Mouse (Mus musculus): Measurements from ENCODE around the gene Galnt17.

Gene Galnt17

DNA sequence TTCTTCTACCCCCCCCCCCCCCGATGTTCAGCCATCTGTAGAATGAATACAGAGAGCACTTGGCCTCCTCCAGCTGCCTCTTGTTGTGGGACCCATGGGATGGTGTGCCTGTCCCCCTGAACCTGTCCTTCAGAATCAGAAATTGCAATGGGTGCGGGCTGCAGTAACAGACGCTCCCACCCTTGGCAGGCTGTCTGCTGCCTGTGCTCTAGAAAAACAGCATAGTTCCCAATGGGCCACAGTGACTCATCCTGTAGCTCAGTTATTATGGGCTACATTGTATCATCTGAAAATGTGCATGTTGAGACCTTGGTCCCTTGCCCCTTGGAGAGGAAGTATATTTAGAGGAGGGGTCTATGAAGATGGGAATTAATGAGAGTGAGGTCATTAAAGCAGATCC, 283.8 kb downstream of the Galnt17 start:
- DNase-seq (ENCODE audit: low read depth in 2 of 2, low spot score in 2 of 2), result no peak

DNA sequence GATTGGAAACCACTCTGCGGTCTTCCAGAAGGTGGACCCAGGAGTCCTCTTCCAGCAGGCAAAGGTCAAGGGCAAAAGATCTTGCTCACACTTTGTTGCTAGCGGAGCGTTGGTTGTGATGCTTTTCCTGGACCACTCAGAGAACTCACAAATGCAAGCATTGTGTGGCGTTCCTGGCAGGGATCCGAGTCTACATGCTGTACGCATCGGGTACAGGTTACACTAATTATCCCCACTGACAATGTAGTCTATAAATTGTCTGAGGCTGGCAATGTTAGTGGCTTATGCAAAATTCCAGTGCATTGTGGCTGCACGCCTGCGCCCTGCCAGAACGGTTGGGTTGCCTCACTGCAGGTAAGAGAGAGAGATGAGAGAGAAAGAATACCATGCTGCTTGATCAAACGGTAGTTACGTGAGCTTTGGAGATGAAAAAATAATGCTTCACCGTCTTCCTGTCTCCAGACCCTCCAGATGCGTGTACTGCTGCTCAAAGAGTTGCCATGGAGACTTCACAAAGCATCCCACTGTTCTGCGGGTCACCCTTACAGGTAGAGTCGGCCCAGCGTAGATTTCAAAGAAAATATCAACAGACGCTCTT, 285.8 kb downstream of the Galnt17 start:
- no peak for DNase-seq (ENCODE audit: low read depth in 2 of 2, low spot score in 2 of 2)

DNA sequence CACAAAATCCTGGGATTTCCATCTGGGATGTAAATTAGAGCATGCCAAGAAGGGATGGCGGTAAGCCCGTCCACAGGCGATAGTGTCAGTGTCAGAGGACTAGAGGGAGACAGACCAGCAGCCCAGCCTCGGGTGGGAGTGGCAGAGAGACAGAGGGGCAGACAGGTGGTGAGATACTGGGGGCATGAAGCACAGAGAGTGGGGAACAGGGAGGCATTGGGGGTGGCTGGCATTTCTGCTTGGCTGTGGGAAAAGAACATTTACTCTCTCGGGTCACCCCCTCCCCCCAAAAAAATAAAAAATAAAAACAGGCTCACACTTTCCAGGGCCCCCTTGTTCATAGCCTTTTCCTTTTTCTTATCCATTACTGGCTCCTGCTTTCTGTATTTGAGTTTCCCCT, 287.4 kb downstream of the Galnt17 start:
- DNase-seq (ENCODE audit: low read depth in 2 of 2, low spot score in 2 of 2), result no peak

DNA sequence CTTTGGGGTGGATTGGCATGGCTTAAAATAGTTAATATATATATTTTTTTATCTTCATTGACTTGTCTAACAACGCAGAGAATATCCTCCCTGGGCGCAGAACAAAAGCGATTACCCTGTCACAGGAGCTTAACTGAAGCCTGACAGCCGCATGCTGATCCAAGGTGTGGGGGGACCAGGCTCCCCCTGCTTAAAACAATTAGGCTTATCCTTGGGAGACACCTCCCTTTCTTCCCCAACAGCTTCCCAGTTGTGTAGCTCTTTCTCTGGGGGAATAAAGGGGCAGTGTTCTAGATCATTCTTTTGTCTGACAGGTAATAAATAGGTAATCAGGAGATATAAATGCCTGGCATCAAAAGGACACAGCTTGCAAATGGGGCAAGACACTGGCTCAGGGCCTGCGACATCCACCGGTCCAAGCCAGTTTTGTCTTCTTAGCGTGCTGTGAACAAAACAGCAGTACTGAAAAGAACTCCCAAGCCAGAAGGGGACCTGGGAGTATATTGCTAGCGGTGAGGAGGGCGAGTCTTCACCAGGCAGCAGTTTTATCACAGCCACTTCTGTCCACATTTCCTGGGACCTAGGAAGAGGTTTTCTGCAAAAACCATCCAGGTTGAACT, 288.8 kb downstream of the Galnt17 start:
- DNase-seq (ENCODE audit: low read depth in 2 of 2, low spot score in 2 of 2), result no peak

DNA sequence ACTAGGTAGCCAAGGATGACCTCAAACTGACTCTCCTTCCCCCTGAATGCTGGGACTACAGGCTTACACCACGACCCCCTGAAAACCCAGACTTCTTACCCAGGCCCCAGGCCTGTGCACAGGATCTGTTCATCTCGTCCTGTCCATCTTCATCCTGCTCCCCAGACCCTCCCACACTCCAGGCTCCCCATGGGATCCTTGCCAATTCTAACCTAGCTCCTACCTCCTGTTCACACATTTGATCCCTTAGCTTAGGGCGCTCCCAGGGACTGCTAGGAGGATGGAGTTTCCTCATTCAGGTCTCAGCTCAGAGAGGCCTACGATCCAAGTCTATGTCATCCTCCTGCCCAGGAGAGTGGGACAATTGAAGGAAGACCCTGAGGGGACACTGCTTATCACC, 292.2 kb downstream of the Galnt17 start:
- DNase-seq (ENCODE audit: low read depth in 2 of 2, low spot score in 2 of 2), result no peak

DNA sequence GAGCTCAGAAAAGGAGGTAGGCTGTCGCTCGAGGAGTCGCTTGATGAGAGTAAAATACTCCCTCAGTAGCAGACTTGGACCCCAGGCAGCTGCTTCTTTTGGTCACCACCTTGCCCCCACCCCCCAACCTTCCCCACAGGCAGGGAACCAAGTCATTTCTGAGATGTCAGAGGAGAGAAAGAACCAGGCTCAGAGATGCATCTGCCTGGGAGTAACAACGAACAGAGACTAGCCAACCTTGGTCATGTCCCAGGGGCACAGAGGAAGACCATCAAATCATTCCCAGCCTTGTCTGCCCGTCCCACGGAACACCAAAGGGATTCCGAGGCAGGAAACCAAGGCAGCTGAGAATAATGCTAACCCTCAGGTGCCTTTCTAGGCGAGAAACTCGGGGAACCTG, 293.0 kb downstream of the Galnt17 start:
- no peak for DNase-seq (ENCODE audit: low read depth in 2 of 2, low spot score in 2 of 2)

DNA sequence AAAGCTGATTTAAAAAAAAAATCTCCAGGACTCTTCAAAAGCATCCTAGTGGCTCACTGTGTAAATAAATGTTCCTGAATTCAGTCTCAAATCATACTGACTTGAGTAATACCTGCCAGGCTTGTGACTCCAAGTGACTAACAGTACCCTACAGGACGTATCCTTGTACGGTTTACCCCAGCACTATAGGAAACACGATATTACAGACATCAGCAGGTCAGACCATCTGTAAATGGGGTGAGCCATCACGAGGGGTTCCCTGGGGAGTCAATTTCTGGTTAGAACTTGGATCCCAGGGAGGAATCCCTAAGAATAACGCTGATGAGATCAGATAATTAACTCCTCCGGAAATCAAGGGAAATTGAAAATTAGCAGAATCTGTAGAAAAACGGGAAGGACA, 294.5 kb downstream of the Galnt17 start:
- DNase-seq (ENCODE audit: low read depth in 2 of 2, low spot score in 2 of 2), result no peak

DNA sequence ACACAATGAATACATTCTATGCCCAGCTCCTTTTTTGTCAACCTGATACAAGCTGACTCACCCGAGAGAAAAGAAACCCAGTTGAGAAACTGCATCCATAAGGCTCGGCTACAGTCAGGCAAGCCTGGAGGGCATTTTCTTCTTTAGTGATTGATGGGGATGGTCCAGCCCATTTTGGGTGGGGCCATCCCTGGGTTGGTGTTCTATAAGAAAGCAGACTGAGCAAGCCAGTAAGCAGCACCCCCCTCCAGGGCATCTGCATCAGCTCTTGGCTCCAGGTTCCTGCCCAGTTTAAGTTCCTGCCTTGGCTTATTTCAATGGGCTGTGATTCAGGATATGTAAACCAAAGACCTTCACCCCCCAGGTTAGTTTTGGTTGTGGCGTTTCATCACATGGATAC, 295.2 kb downstream of the Galnt17 start:
- DNase-seq (ENCODE audit: low read depth in 2 of 2, low spot score in 2 of 2), result no peak

DNA sequence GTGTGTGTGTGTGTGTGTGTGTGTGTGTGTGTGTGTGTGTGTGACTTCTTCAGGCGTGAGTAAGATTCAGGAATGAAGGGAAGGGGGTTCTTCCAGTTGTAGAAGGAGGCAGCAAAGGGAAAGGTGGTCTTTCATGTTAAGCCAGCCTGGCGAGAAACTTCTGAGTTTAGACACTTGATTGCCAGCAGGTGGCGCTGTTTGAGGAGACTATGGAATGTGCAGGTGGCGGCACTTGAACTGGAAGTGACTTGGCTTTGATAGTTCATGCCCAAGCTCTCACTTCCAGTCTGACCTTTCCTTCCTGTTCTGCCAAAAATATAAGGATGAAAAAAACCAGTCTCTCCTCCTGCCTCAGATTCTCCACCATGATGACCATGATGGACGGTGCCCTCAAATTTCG, 298.8 kb downstream of the Galnt17 start:
- DNase-seq (ENCODE audit: low read depth in 2 of 2, low spot score in 2 of 2), result no peak

DNA sequence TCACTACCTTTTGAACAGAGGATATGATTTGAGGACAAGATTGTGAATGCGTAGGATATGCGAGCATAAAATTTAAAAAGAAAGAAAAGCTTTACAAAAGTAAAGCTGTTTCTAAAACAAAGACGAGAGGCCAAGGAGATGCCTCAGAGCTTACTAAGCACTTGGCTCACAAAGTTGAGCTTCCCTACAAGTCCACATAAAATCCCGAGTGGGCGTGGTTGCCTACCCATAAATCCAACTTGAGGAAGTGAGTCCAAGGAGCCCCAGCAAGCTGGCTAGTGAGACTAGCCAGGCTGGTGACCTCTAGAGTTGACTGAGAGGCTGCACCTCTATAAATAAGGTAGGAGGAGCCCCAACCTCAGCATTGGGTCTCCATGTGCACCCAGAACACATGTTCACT, 299.8 kb downstream of the Galnt17 start:
- DNase-seq (ENCODE audit: low read depth in 2 of 2, low spot score in 2 of 2), result no peak

DNA sequence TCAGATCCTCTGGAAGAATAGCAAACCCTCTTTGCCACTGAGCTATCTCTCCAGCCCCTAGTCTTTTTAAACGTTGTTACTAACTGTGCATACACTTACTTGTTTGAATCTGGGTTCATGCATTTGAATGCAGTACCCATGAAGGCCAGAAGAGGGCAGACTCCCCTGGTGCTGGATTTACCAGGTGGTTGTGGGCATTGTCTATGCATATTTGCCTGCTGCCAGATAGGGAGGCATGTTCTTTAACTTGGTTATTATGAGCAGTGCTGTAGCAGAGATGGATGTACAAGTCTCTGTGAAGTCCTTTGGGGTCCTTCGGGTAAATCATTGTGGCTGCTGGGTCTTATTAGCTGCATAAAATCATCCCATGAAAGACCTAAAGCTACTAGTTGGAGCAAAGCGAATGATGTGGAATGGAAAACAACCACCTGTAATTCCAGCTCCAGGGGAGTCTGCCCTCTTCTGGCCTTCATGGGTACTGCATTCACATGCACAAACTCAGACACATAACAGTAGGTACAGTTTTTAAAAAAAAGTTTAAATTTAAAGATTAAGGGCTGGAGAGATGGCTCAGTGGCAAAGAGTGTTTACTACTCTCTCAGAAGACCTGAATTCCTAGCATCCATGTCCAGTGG, 300.3 kb downstream of the Galnt17 start:
- no peak for DNase-seq (ENCODE audit: low read depth in 2 of 2, low spot score in 2 of 2)

DNA sequence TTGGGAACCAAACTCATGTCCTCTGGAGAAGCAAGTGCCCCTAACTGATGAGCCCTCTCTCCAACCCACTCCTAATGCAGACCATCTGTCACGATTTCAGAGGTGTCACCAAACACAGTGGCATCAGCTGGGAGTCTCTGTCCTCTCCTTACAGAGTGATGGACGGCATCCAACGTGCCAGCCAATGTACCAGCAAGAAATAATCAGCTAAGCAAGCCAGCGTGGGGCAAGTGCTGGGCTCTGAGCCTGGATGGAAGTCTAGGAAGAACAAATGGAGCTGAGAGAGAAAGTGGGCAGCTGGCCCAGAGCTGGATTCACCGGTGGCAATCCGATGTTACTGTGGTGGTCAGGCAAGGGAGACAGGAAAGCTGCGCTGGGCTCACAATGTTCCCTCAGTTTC, 301.1 kb downstream of the Galnt17 start:
- no peak for DNase-seq (ENCODE audit: low read depth in 2 of 2, low spot score in 2 of 2)

DNA sequence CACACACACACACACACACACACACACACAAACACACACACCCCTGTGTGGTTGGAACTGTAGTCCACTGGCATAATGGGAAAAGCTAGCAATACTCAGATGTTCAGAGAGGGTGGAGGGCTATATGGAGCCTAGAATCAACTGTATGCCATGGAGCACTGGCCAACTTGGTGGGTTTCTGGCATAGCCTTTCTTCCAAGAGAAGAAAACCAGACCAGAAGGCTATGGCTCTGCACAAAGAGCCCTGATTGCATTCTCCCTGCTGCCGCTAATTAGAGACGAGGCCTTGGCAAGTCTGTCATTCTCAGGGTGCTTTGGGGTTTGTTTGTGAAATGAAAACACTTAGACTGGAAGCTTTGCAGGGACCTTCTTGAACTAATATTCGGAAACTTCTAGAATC, 301.8 kb downstream of the Galnt17 start:
- DNase-seq (ENCODE audit: low read depth in 2 of 2, low spot score in 2 of 2), result no peak

DNA sequence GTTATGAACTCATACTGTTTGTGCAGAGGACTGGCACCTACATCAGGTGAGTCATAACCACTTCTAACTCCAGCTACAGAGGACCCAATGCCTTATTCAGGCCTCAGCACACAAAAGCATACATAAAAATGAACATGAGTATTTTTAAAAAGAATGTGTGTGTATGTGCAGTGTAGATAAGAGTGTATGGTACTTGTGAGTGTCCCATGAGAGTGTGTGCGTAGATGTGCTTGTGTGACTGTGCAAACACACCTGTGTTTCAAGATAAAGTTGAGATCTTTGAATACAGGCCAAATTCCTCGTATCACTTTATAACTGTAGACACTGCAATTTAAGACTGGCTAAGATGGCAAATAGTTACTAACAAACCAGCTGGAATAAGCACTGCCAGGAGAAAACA, 307.7 kb downstream of the Galnt17 start:
- no peak for DNase-seq (ENCODE audit: low read depth in 2 of 2, low spot score in 2 of 2)

DNA sequence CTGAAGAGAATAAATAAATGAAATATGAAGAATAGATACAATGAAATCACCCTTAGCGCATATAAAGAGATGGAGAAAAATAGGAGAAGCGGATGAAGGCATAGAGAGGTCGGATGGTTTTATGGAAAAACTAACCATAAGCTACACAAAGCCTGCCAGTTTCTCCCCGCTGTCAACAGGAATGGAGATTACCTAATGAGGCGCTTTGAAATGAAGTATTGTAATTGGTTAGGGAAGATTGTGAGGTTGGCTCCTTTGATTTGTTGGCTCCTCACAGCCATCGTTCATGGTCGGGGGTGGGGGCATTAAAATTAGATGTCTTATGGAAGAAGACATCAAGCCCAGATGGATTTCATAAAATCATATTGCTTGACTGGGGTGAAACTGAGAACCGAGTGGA, 329.0 kb downstream of the Galnt17 start:
- no peak for DNase-seq (ENCODE audit: low read depth in 2 of 2, low spot score in 2 of 2)

DNA sequence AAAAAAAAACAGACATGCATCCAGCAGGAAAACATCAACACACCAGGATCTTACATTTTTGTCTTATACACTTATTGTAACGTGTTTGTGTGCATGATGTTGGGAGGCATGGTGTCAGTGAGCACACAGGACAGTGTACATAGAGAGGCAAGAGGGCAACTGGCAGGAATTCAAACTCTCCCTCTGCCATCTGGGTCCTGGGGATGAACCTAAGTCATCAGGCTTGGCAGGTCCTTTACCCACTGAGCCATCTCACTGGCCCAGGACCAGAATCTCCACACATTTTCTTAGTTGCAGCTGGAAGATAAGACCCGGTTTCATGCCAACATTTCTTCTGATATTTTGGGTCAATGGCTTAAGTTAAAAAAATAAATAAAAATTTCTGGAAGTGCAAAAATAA, 329.4 kb downstream of the Galnt17 start:
- no peak for DNase-seq (ENCODE audit: low read depth in 2 of 2, low spot score in 2 of 2)

DNA sequence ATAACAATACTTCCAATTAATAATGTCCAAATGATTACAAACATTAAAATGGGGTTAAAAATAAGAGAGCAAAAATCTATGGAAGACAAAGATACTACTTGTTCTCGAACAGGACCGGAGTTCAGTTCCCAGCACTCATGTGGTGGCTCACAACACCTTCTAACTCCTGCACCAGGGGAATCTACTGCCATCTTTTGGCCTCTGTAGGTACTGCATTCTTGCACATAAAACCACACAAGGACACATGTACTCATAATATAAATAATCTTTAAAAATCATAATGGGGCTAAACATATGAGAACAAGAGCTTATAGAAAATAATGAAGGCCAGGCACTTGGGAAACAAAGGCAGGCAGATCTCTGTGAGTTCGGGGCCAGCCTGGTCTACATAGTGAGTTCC, 330.3 kb downstream of the Galnt17 start:
- no peak for DNase-seq (ENCODE audit: low read depth in 2 of 2, low spot score in 2 of 2)

DNA sequence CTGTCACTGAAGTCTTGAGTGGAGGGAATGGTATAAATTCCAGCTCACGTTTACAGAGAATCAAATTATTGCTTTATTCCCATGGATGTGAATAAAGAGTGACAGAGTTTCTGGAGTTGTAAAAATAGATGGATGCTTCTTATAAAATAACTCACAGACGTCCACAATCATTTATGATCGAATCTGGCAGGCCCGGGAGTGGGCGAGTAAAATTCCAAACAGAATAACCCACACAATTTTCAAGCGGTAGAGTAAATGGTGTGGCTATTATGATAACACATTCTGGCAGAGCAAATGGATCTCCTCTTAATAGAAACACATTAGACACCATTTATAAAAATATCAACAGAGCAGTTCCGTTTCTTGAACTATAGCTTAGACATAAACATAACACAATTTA, 355.9 kb downstream of the Galnt17 start:
- DNase-seq (ENCODE audit: low read depth in 2 of 2, low spot score in 2 of 2), result no peak

DNA sequence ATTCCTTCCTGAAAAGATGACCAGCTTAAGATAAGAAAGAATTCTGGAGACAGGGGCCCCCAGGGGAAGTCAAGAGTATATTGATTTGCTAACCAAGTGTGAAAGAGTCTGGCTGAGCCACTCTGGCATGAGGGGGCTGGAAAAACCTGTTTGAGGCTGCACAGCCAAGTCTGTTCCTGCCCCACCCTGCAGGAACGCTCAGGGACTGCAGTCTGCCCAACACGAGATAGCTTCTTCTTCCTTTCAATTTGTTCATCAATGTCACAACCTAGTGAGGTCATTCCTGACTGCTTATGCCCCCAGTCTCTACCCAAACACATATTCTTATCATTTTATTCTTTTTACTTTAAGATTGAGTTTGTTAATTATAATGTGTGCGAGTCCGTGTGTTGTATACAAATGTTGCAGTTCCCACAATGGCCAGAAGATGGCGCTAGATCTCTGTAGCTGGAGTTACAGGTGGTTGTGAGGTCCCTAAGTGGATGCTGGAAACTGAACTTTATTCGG, 357.4 kb downstream of the Galnt17 start:
- DNase-seq (ENCODE audit: low read depth in 2 of 2, low spot score in 2 of 2), result no peak

DNA sequence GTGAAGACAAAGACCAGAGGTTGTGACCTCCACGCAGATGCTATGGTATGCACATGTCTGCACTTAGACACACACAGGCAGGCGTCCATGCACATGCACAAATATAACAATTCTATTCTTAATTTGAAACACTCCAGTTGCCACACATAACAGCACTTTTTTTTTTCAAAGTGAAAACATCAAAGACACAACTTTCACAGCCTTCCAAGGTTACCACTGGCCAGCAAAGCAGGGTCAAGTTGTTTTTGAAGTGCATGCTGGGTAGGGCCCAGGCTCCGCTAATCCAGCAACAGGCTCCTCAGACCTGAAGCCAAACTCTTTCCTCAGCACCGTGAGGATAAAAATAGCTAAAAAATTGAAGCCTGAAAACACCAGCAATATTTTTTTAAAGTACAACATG, 357.9 kb downstream of the Galnt17 start:
- no peak for DNase-seq (ENCODE audit: low read depth in 2 of 2, low spot score in 2 of 2)

DNA sequence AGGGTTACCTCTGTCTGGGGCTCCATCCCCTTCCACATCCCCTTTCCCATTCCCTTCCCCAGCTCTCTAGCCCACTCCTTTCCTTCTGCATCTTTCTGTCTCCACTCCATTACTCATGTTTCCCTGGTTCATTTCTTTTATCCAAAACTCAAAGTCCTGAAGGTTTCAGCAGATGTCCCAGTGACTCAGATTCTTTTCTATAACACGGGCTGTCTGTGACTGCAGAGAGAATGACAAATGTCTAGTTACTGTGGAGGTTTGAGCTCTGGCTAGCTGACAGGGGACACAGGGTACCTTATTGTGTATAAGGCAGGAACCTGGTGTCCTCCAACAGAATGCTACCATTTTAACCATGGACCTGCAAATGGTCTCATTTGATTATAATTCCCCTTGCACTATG, 358.6 kb downstream of the Galnt17 start:
- DNase-seq (ENCODE audit: low read depth in 2 of 2, low spot score in 2 of 2), result no peak

DNA sequence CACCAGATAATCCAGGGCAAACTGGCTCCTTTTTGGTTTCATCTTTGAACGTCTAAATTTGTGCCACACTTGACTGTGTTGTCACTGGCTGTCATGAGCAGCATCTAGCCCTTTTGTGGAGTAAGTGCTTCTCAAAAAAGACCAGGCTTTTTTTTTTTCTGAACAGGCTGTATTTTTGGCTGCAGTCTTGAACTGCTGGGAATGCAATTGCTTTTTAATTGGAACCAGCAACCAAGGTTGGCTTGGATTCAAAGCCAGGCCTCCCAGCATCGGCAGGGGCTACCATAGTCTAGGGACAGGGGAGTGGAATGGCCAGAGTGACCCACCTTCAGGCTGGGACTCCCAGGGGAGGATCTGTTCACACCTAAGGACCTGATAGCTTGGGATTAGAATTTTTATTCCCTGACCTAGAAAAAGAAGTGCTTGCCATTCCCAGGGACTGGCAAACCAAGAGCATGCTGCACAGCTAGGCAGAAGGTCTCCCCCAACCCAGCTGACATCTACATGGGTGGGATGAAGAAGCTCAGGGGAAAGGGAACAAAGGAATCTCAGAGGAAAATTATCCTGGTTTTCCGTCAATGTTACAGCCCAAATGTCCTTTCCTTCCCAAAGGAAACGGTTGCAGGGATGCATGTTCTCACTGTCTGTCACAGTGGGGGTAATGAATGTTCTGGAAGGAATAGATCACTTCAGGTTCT, 369.2 kb downstream of the Galnt17 start:
- no peak for DNase-seq (ENCODE audit: low read depth in 2 of 2, low spot score in 2 of 2)
